Mouse (Mus musculus): ENCODE results near the gene Tiparp. TPM values are rescaled to one million over a fixed set of nuclear protein-coding genes. Genes with fewer than 3 reads are reported as not detected.
A peak's percentile ranks its signal among the peaks of the same experiment; 100 is the strongest.

The Tiparp gene
- total RNA-seq, 2 experiments from 2014 or later, result 14.4 to 21.9 TPM

- DNase-seq (ENCODE audit: low spot score in 2 of 2), result no peak
Measured at GRCm38 (mm10) chr3:65579260-65579921, 51.2 kb downstream of the Tiparp start.

DNA sequence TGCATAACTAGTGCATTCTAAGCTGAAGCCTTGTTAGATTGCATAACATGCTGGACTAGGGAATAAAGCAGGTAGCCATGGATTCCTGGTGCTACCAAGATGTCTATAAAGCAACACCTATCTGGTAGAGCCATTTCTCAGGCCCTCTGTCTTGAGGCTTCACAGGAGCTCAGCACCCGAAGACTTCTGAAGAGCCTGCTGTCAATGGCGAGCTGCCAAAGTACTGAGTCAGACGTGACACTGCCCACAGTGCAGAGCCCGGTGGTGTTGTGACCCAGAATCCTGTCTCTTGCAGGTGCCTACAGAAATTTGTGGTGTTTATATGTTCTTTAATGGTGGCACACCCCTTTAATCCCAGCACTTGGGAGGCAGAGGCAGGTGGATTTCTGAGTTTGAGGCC, 53.4 kb downstream of the Tiparp start:
- DNase-seq (ENCODE audit: low spot score in 2 of 2), result no peak

DNA sequence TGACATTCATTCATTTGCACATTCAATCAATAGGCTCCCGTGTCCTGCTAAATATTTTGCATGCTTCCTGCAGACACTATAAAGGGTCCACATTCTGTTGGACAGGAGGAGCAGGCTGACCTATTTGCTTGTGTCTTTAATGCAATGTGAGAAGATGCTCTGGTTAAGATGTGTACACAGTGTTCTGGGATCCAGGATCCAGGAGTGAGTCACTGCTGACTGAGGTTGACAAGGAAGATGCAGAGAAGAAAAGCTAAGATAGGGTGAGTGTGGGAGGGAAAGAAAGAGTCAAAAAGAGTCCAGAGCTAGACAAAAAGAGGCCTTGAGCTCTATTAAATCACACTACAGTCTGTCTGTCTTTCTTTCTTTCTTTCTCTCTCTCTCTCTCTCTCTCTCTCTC, 56.1 kb downstream of the Tiparp start:
- DNase-seq (ENCODE audit: low spot score in 2 of 2), result no peak

- no peak for DNase-seq (ENCODE audit: low spot score in 2 of 2)
Measured at GRCm38 (mm10) chr3:65585291-65585690, 57.1 kb downstream of the Tiparp start.

- DNase-seq (ENCODE audit: low spot score in 2 of 2), result no peak
Measured at GRCm38 (mm10) chr3:65585823-65586482, 57.7 kb downstream of the Tiparp start.

DNA sequence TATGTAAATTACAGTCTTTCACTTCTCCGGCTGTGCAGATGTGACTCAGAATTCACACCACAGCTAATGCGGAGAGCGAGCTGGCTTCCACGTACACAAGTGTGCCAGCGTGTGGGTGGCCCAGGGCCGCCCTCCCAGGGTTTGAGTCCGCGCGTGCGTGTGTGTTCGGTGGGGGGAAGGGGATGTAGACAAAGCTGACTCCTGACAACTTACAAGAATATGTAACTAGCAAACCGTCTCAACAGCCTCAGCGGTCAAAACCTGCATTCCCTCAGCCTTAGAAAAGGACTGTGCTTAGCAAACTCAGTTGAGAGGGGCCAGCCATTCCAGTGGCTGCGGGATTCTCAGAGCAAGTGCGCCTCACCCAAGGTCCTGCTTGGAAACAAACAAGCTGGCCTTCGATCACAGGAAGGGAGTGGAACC, 58.3 kb downstream of the Tiparp start:
- peak; percentile 35 to 46 for DNase-seq (ENCODE audit: low spot score in 2 of 2)

DNA sequence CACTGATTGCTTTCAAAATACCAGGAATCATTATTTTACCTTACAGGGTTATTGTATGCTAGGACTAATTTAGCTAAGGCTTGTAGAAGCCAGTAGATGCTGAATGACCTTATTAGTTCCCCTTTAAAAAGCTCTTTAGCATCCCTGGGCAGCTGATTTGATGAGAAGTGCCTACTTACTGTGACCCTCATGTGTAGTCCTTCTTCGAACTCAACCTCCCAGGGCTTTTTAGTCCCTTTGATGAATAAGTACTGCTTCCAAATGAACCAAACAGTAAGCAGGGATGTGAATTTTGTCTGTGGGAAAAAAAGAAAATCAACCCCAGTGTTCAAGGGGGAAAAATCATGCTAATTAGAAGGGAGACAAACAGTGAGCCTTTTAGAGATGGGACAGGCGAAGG, 58.8 kb downstream of the Tiparp start:
- DNase-seq (ENCODE audit: low spot score in 2 of 2), result no peak

GRCm38 (mm10) chr3:65588424-65588823, 60.2 kb downstream of the Tiparp start:
- DNase-seq (ENCODE audit: low spot score in 2 of 2), result no peak

DNA sequence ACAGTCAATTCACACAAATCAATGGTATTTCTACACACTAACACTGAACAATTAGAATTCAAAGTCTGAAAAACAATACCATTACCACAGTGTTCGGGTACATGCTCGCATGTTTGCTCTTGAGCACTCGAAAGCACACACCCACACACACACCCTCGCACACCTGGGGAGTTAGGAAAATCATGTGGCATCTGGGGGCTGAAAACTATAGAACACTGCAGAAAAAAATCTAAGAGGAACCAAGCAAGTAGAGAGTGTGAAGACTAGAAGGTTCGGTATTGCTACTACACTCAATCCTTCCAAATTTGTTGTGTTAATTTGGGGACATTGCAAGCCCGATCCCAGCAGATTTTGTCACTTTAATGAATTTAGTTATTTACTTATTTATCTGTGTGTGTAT, 64.6 kb downstream of the Tiparp start:
- no peak for DNase-seq (ENCODE audit: low spot score in 2 of 2)

DNA sequence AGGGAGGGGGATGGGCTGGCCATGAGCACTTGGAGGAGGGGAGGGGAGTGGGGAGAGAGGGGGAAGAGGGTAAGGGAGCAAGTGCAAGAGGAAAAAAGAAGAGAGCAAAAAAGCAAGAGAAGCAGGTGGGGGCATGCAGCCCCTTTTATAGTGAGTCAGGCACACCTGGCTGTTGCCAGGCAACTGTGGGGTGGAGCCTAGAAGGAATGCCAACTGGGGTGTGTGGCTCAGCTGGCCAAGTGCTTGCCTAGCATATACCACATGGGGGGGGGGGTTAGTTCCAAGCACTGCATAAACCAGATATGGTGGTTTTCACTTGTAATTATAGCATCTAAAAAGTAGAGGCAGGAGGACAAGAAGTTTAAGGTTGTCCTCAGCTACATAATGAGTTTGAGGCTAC, 66.3 kb downstream of the Tiparp start:
- no peak for DNase-seq (ENCODE audit: low spot score in 2 of 2)

DNA sequence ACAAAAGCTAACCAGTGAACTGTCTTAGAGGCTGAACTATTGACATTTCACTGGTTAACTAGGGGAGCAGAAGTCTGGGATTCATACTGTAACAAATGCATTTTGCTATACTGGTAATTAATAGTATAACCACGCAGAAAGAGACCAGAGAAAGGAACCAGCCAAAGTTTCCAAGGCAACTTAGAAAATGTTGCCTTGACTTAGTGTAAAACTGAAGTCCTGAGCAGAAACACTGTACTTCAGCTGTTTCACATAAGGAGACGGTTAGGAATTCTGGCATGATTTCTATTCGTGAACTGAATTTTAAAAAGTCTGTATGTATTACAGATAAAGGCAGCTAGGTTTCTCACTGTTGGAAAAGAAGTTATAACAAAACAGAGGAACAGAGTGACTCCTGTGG, 67.0 kb downstream of the Tiparp start:
- no peak for DNase-seq (ENCODE audit: low spot score in 2 of 2)

- no peak for DNase-seq (ENCODE audit: low spot score in 2 of 2)
Measured at GRCm38 (mm10) chr3:65598071-65598830, 70.0 kb downstream of the Tiparp start.

- no peak for DNase-seq (ENCODE audit: low spot score in 2 of 2)
Measured at GRCm38 (mm10) chr3:65599151-65599550, 70.9 kb downstream of the Tiparp start.

- DNase-seq (ENCODE audit: low spot score in 2 of 2), result no peak
Measured at GRCm38 (mm10) chr3:65601291-65602050, 73.3 kb downstream of the Tiparp start.

- no peak for DNase-seq (ENCODE audit: low spot score in 2 of 2)
Measured at GRCm38 (mm10) chr3:65603392-65604055, 75.3 kb downstream of the Tiparp start.

Other genes with a start within 250 kb of the Tiparp start
- gene Ssr3, start 135.8 kb upstream of the Tiparp start, total RNA-seq (2021), result 100 to 1,000 TPM; 116 to 124 TPM
- gene Lekr1, start 137.8 kb downstream of the Tiparp start, total RNA-seq (2021), result 1 to 10 TPM; 6.9 to 7.2 TPM